Mouse (Mus musculus): ENCODE results near the gene Sco2. TPM values are rescaled to one million over a fixed set of nuclear protein-coding genes. Genes with fewer than 3 reads are reported as not detected.

Gene Sco2
- polyA plus RNA-seq, 1 experiment from 2014 or later: 5.6 TPM

DNA sequence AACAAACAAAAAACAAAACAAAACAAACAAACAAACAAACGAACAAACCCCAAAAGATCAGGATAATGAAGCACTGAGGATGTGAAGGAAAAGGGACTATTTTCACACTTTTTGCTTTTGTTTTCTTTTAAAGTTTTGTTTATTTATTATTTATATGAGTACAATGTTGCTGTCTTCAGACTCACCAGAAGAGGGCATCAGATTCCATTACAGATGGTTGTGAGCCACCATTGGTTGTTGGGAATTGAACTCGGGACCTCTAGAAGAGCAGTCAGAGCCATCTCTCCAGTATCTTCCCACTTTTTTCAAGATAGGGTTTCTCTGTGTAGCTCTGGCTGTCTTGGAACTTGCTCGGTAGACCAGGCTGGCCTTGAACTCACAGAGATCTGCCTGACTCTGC is 30.3 kb downstream of the Sco2 start:
- Histone ChIP-seq H3K4me3 (no peak overlapping the region), H3K9me3 (no peaks in the 10 kb centered on the region), H3K4me2 (no peak overlapping the region), H3K27ac (no peak overlapping the region), H3K27me3 (no peaks in the 10 kb centered on the region), H3K36me3 (peaks cover 4% of the 10 kb centered on the region; the same call in 1 of the 2 replicates), H3K4me1 (no peaks in the 10 kb centered on the region), H3K9ac (no peak overlapping the region)
- no peak for ATAC-seq (ENCODE audit: insufficient number of reproducible peaks, low FRiP score, low TSS enrichment, low read depth)
- 86% methylated on average over 3 of the region's 3 CpGs for WGBS

DNA sequence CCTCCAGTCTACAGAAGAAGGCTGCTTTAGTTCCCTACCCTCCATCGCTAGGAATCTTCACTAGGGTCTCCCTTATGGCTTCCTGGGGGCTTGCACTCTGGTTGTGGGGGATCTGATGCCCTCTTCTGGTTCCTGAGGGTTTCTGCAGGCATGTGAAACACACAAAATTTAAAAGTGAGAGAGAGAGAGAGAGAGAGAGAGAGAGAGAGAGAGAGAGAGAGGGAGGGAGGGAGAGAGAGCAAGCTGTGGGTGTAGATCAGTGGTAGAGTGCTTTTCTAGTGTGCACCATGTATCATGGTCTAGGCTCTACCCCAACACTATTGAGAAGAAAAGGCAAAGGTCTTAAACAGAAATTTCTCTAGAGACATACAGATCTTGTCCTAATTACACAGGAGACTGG is 32.0 kb downstream of the Sco2 start:
- 36% methylated on average over 1 of the region's 1 CpGs for WGBS
- Histone ChIP-seq H3K4me1 (no peaks in the 10 kb centered on the region), H3K4me3 (no peak overlapping the region), H3K27ac (no peak overlapping the region), H3K4me2 (no peak overlapping the region), H3K36me3 (no peaks in the 10 kb centered on the region), H3K27me3 (no peaks in the 10 kb centered on the region), H3K9me3 (no peaks in the 10 kb centered on the region), H3K9ac (no peak overlapping the region)
- no peak for ATAC-seq (ENCODE audit: insufficient number of reproducible peaks, low FRiP score, low TSS enrichment, low read depth)

DNA sequence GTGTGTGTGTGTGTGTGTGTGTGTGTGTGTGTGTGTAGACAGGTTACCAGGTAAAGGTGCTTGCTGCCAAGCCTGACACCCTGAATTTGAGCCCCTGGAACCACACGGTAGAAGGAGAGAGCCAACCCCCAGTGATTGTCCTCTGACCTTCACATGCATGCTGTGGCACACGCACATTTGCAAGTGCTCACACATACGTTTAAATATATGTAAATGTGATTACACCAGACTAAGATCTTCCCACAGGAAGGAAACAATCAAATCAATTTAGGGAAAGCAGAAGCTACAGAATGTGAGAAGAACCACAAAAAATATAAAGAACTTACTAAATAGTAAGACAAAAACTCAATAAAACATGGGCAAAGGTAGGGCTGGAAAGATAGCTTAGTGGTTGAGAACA is 33.5 kb downstream of the Sco2 start:
- no peak overlapping the region for H3K4me2 ChIP-seq
- H3K9ac ChIP-seq: no peak overlapping the region
- no peaks in the 10 kb centered on the region for H3K36me3 ChIP-seq
- 84% methylated on average over 3 of the region's 3 CpGs for WGBS
- no peaks in the 10 kb centered on the region for H3K9me3 ChIP-seq
- no peak overlapping the region for H3K4me3 ChIP-seq
- H3K27me3 ChIP-seq: no peaks in the 10 kb centered on the region
- H3K27ac ChIP-seq: no peak overlapping the region
- no peaks in the 10 kb centered on the region for H3K4me1 ChIP-seq
- no peak for ATAC-seq (ENCODE audit: insufficient number of reproducible peaks, low FRiP score, low TSS enrichment, low read depth)

DNA sequence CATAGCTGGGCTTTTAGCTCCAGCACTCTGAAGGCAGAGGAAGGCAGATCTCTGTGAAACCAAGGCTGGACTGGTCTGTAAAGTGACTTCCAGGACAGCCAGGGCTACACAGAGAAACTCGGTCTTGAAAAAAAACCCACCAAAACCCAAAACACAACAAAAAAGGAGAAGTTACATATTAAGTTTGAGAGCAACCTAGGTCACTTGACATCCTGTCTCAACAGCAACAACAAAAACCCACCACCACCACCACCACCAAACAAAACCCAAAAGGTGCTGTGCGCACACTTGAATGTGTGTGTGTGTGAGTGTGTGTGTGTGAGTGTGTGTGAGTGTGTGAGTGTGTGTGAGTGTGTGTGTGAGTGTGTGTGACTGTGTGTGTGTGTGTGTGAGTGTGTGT is 34.0 kb downstream of the Sco2 start:
- no peak overlapping the region for H3K27ac ChIP-seq
- no peak overlapping the region for H3K4me3 ChIP-seq
- H3K4me2 ChIP-seq: no peak overlapping the region
- no peak overlapping the region for H3K9ac ChIP-seq
- H3K27me3 ChIP-seq: no peaks in the 10 kb centered on the region
- ATAC-seq (ENCODE audit: insufficient number of reproducible peaks, low FRiP score, low TSS enrichment, low read depth): no peak
- no peaks in the 10 kb centered on the region for H3K36me3 ChIP-seq
- H3K9me3 ChIP-seq: no peaks in the 10 kb centered on the region
- 91% methylated on average over 2 of the region's 2 CpGs for WGBS
- H3K4me1 ChIP-seq: no peaks in the 10 kb centered on the region

DNA sequence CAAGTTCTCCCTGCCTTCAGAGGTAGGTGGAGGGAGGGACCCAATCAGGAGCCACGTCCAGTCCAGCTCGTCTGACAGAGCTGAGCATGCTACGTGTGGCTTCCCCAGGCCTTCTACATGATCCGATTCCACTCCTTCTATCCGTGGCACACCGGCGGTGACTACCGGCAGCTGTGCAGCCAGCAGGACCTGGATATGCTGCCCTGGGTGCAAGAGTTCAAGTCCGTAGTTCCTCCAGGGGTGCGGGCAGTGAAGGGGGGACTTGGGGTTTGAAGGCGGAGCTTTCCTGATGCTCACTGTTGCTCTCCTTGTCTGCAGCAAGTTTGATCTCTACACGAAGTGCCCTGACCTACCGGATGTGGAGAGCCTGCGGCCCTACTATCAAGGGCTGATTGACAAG is 37.2 kb downstream of the Sco2 start:
- Histone ChIP-seq H3K4me1 (no peaks in the 10 kb centered on the region), H3K27me3 (no peaks in the 10 kb centered on the region), H3K4me3 (no peak overlapping the region), H3K36me3 (no peaks in the 10 kb centered on the region), H3K4me2 (no peak overlapping the region), H3K9me3 (no peaks in the 10 kb centered on the region), H3K27ac (no peak overlapping the region), H3K9ac (no peak overlapping the region)
- ATAC-seq (ENCODE audit: insufficient number of reproducible peaks, low FRiP score, low TSS enrichment, low read depth): no peak
- 83% methylated on average over 14 of the region's 14 CpGs for WGBS

DNA sequence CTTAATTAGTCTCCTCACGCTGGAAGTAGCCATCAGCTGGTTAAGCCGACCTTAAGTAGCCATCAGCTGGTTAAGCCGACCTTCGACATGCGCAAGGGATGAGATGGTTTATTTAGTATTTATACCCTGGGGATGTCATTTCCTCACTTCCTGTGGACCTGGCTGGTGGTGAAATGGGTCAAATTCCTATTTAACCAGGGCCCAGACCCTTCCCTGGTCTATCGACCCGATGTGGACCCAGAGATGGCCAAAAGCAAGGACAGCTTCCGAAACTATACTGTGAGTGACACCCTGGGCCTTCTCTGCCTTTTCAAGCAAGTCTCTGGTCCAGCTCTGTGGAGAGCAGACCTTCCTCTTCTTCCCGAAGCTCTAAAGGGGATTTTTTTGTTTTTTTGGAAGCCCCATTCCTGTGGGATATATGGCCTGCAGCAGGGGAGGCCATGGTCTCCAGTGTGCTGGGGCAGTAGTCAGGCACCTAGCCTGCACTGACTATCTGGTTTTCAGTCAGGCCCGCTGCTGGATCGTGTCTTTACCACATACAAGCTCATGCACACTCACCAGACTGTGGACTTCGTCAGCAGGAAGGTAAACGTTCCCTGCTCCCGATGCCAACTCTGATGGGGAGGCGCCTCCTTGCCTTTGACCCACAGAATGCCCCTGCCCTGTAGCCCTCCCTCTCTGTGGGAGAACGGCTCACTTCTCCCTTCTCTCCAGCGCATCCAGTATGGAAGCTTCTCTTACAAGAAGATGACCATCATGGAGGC is 38.7 kb downstream of the Sco2 start:
- H3K27ac ChIP-seq: no peak overlapping the region
- H3K9me3 ChIP-seq: no peaks in the 10 kb centered on the region
- WGBS: 82% methylated on average over 17 of the region's 17 CpGs
- ATAC-seq (ENCODE audit: insufficient number of reproducible peaks, low FRiP score, low TSS enrichment, low read depth): no peak
- no peak overlapping the region for H3K9ac ChIP-seq
- no peaks in the 10 kb centered on the region for H3K36me3 ChIP-seq
- H3K4me1 ChIP-seq: no peaks in the 10 kb centered on the region
- H3K27me3 ChIP-seq: no peaks in the 10 kb centered on the region
- H3K4me2 ChIP-seq: no peak overlapping the region
- H3K4me3 ChIP-seq: no peak overlapping the region

DNA sequence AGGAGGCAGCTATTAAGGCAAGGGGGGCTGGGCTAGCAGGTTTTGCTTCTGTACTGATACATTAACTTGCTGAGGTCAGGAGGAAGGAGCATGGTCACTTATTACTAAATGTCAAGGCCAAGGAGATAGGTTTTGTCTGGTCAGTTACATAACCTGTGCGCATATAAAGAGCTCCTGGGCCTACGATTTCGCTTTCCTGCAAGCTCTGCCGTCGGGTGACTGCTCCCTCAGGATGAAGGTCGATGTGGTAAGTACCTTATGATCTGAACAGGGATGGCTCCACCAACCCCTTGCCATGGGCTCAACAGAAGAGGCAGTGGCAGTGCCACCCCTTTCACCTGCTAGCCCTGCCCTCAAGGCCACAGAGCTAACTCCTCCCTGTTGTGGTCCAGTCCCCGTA is 39.4 kb downstream of the Sco2 start, which contains the start of gene Miox:
Gene Miox, plus strand, starts transcription at position 128 of the 400 bp plus-strand sequence.
- H3K27me3 ChIP-seq: no peaks in the 10 kb centered on the region
- ATAC-seq (ENCODE audit: insufficient number of reproducible peaks, low FRiP score, low TSS enrichment, low read depth): no peak
- no peaks in the 10 kb centered on the region for H3K4me1 ChIP-seq
- no peak within 1 kb of the TSS for H3K27ac ChIP-seq
- H3K9ac ChIP-seq: no peak within 1 kb of the TSS
- no peak within 1 kb of the TSS for H3K4me3 ChIP-seq
- WGBS: 86% methylated on average over 7 of the region's 7 CpGs
- H3K4me2 ChIP-seq: no peak within 1 kb of the TSS
- H3K9me3 ChIP-seq: no peaks in the 10 kb centered on the region
- no peaks in the 10 kb centered on the region for H3K36me3 ChIP-seq

DNA sequence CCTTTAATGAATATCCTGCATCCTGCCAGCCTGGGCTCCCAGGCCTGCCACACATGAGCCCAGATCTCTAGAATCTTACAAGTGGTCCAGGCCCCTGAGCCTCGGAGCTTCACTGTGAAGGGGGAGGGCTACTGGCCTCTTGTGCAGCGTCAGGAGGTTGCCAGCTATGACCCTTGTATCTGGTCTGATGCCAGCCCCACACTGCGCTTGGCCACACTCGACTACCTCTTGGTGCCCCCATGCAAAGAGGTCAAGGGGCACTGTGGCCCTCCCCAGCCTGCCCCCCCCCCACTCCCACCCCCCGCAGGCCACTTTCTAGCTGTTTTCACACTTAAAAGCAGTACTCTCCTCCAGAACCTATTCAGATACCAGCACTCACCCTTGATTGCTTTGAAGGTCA is 47.2 kb downstream of the Sco2 start:
- no peak overlapping the region for H3K4me3 ChIP-seq
- H3K4me2 ChIP-seq: no peak overlapping the region
- H3K9ac ChIP-seq: no peak overlapping the region
- H3K27me3 ChIP-seq: peaks cover 17% of the 10 kb centered on the region; the same call in 1 of the 2 replicates
- H3K36me3 ChIP-seq: no peaks in the 10 kb centered on the region
- 65% methylated on average over 5 of the region's 5 CpGs for WGBS
- H3K4me1 ChIP-seq: peaks cover 6% of the 10 kb centered on the region
- H3K27ac ChIP-seq: no peak overlapping the region
- H3K9me3 ChIP-seq: no peaks in the 10 kb centered on the region
- ATAC-seq (ENCODE audit: insufficient number of reproducible peaks, low FRiP score, low TSS enrichment, low read depth): no peak

DNA sequence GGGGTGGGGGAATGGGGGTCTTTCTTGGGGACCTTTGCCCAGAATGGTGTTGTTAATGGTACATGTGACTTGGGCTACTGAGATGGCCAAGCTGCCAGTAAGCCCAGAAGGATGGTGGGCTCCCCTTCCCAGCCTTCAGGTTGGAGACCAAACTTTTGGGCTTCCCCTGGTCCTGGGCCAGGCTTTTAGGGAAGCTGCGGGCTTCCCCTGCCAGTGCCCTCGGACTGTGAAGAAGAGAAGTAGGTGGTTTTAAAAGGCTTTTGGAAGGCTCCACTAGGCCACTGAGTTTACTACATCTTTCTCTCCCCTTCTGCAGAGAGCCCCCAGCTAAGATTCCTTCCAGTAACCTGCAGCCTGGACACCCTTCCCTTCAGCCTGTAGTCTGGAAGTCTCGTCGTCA is 50.0 kb downstream of the Sco2 start:
- no peaks in the 10 kb centered on the region for H3K9me3 ChIP-seq
- no peak for ATAC-seq (ENCODE audit: insufficient number of reproducible peaks, low FRiP score, low TSS enrichment, low read depth)
- H3K4me2 ChIP-seq: no peak overlapping the region
- no peak overlapping the region for H3K4me3 ChIP-seq
- no peak overlapping the region for H3K27ac ChIP-seq
- H3K36me3 ChIP-seq: no peaks in the 10 kb centered on the region
- H3K4me1 ChIP-seq: peaks cover 6% of the 10 kb centered on the region
- peaks cover 19% of the 10 kb centered on the region; the same call in 1 of the 2 replicates for H3K27me3 ChIP-seq
- no peak overlapping the region for H3K9ac ChIP-seq
- 81% methylated on average over 4 of the region's 4 CpGs for WGBS

DNA sequence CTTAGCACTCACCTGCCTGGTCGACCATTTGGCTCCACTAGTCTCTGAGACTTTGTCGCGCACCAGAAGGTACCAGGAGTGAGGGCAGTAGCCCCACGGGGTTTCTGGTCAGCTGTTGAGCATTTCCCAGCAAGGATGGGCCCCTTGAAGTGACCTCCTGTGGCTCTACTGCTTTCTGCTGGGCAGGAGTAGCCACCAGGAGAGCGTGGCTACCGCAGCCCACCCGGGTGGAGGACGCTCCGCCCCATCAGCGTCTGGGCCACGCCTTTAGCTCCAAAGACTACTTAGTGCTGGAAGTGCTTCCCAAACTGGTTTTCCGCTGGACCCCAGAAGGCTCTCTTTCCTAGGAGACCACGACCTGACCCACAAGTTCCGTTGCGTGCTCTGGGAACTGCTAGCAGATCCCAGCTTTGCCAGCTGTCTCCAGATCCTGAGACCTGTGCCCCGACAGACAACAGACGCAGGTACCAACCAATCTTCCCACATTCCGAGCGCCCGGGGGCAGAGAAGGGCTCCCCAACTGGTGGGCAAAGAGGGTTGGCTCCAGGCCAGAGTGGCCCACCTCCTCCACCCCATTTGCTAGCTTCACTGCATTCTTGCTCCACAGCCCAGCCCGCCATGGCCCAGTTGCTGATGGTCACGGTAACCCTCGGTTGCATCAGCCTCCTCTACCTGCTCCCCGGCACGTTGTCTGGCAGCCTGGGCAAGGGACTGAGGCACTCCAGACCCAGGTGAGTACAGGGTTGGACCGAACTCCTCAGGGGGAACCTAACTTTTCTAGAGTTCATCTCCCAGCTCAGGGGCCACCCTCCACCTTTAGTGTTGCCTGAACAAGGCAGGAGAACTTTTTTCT is 50.8 kb downstream of the Sco2 start, which contains the start of gene Adm2:
Gene Adm2, plus strand, starts transcription at position 51 of the 853 bp plus-strand sequence.
- 9% methylated on average over 26 of the region's 26 CpGs for WGBS
- no peak for ATAC-seq (ENCODE audit: insufficient number of reproducible peaks, low FRiP score, low TSS enrichment, low read depth)

More for the DNA sequence above, 50.8 kb downstream of the Sco2 start, which contains the start of gene Adm2:
- Histone ChIP-seq H3K27ac (no peak within 1 kb of the TSS), H3K9me3 (no peaks in the 10 kb centered on the region), H3K4me1 (peaks cover 6% of the 10 kb centered on the region), H3K4me2 (peak within 1 kb of the TSS; percentile 40), H3K27me3 (peaks cover 19% of the 10 kb centered on the region; the same call in 1 of the 2 replicates), H3K9ac (no peak within 1 kb of the TSS), H3K36me3 (no peaks in the 10 kb centered on the region), H3K4me3 (peak within 1 kb of the TSS; percentile 19)
